Mouse (Mus musculus): ENCODE data around the gene Itgb4.

DNA sequence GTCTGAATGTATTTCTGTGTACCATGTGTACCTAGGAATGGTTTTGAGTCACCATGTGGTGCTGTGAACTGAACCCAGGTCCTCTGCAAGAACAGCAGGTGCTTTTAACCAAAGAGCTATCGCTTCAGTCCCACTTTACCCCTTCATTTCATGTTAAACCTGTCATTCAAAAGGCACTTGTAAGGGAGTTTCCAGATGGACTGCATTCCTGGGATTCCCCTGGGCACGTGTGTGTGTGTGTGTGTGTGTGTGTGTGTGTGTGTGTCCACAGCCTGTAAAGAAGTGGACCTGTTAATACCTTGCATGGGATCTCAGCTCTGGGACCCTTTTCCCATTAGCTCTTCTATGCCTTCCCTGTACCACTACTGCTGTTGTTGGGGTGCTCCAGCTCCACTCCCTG is 75.1 kb downstream of the Itgb4 start:
- no peak for TF ChIP-seq CTCF (IDR thresholded peaks at IDR 0.05; ENCODE audit: borderline replicate concordance, extremely low read depth, insufficient read depth, insufficient read length)
- no peak for TF ChIP-seq POLR2A (IDR thresholded peaks at IDR 0.05; ENCODE audit: borderline replicate concordance, extremely low read depth, insufficient read depth, insufficient read length, poor library complexity, severe bottlenecking)
